Mouse (Mus musculus) CH12F3 (cell line): Measurements from ENCODE around the gene Ctdnep1.

Experiments used
- in situ Hi-C: fragments of 300-500 bp; cut with MboI; formaldehyde crosslinking; loops from 2 replicates; pipeline ENCODE4 v1.14.3; 2020; ENCODE audit warnings: low sequenced_read_pairs

The Ctdnep1 gene

DNA sequence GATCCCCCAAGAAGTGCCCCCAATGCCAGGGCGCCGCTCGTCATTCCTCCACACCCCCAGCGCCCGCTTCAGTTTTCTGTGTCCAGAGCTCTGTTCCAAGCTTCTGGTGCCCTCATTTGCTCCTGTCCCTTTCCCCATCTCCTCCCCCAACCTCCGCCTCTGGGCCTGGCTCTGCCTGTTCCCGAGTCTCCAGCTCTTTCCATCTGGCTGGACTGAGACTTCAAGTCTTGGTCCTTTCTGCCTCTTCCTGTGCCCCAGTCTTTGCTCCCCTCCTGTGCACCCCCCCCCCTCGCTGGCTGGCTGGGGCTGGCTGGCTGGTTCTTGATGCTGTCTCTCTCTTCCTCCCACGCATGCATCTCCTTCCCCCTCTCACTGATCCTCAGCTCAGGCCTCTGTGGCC is 46.4 kb downstream of the Ctdnep1 start:
- in situ Hi-C loops: no loop called here

DNA sequence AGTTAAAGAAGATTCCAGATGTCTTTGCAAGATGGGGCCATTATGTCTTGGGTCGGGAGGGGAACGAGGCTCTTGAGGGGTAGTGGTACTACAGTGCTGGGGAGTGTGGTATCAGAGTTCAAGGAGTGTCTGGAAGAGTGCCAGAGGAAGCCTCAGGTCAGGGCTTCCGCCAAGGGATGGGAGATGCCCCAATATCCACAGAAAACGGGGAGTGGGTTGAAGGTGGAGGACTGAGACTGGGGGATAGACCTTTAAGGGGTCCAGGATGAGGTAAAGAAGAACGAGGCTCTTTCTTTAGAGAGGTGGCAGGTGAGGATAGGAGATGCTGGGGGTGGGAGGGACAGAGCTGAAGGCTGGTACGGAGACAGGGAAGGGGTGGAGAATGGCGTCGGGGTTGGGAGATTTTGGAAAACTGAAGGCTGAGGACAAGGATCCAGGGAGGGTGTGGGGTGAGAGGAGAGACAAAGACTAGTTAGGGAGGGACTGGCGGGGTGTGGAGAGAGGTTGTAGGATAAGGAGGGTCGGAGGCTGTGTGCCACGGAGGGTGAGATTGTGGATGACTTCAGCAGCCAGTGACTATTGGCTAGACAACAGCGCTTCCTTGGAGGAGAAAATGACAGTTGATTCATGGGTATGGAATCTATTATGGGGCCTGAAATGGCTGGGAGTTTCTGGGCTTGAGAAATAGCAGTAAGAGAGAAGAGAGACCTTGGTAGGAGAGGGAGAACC is 47.6 kb downstream of the Ctdnep1 start:
- in situ Hi-C loops: no loop called here

DNA sequence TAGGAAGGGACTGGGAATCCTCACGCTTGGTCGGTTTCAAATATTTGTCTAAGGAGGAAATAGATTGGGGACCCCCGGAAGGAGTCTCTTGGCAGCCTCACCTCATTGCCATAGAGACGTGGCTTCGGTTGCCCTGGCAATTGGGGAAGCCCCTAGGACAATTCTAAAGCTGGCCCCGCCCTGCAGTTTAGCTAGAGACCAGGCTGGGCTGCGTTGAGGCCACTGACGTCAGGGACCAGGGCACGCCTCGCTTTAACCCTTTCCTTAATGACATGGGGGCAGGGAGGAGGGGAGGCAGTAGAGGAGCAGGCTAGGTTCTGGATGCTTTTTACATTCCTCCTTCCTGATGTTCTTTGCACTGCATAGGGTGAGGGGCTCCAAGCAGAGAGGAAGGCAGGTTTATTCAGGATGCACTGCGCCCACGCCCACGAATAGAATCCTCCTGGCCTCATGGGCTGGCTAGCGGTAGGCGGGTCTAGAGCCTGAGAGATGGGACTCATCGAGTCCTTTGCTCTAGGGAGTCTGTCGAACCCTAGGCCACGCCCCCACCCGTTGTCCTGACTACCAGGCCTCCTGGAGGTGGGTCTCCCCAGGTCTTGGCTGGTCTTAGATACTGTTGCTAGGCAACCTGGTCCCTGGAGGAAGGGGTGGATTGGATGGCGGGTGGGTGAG is 48.3 kb downstream of the Ctdnep1 start:
- in situ Hi-C loops: no loop called here

DNA sequence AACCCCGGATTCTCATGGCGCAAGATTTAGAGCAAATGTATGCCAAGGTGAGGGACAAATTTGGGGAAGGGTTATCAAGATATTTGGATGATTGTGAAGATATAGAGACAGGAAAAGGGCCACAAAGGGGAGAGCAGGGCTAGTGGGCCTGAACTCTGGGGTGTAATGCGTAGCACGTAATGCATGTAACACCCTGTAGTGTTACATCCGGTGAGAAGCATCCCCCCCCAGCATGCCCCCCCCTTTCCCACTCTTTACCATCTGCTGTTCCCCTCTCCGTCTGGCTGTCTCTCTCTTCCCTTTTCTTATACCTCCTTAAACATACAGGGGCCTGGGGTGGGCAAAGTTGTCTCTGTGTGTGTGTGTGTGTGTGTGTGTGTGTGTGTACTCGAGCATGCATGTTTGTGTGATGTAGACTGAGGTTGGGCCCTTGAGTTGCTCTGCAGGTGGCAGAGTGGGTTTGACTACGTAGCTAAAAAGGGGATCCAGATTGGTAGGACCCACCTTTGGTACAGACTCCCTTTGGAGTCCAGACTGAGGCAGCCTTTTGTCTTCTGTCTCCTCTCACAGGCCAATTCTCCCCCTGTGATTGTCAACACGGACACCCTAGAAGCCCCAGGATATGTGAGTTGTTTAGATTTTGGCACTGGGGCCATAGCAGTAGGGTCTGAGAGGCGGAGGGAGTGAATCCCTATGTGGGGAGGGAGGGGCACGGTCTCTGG is 49.0 kb downstream of the Ctdnep1 start:
- in situ Hi-C loops: no loop called here

DNA sequence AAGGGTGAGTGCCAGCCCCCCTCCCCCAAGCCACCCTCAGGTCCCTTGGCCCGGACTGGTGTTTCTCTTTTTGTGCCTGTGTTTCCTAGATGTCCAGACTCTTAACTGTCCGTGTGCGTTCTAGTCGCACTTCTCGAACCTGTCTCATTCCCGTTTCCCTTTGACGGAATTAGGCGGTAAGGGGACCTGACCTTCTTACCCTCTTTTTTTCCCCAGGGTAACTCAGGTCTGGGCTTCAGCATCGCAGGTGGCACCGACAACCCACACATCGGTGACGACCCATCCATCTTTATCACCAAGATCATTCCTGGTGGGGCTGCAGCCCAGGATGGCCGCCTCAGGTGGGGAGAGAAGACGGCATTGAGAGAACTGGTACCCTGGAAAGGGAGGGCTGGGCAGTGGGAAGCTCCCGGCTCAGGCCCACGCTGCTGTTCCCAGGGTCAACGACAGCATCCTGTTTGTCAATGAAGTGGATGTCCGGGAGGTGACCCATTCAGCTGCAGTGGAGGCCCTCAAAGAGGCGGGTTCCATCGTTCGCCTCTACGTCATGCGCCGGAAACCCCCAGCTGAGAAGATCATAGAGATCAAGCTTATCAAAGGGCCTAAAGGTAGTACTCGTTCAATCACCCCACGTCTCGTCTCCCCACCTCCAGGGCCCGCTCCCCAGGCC is 49.8 kb downstream of the Ctdnep1 start:
- in situ Hi-C loops: no loop called here

DNA sequence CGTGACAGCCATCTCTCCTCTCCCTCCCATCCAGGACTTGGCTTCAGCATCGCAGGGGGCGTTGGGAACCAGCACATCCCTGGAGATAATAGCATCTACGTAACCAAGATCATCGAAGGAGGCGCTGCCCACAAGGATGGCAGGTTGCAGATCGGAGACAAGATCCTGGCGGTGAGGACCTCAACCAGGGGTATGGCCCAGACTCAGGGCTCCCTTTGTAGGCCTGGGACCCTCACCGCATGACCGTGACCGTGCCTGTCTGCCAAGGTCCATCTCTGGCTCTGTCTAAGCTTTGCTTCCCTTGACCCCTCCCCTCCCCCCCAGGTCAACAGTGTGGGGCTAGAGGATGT is 50.3 kb downstream of the Ctdnep1 start:
- in situ Hi-C loops: no loop called here

DNA sequence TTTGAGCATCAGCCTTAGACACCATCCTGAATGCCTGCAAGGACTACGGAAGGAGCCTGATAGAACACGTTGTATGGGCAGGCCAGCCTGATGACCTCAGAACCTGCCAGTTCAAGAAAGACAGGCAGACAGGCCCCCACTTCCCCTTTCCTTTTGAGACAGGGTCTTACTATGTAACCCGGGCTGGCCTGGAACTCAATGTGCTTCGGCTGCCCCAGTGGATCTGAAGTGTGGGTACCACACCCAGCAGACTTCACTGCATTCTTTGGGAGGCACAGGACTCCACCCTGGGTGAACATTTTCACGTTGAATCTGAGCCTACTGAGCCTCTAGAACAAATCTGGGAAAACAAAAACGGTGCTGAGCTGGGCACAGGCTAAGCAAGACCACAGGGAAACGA is 57.2 kb downstream of the Ctdnep1 start:
- in situ Hi-C loops: no loop called here

DNA sequence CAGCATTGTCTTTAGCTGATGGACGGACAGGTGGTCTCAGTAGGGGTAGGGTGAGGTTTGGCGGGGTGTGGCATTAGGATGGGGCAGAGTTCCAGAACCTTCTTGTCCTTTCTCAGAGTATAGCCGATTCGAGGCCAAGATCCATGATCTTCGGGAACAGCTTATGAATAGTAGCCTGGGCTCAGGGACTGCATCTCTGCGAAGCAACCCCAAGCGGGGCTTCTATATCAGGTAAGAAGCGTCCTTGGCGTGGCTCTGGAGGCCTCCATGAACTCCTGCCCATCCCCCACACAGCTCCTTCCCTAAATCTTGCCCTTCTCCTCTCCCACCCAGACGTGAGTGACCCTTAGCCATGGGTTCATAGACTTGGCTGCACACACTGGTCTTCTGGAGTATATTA is 58.7 kb downstream of the Ctdnep1 start:
- in situ Hi-C loops: no loop called here

DNA sequence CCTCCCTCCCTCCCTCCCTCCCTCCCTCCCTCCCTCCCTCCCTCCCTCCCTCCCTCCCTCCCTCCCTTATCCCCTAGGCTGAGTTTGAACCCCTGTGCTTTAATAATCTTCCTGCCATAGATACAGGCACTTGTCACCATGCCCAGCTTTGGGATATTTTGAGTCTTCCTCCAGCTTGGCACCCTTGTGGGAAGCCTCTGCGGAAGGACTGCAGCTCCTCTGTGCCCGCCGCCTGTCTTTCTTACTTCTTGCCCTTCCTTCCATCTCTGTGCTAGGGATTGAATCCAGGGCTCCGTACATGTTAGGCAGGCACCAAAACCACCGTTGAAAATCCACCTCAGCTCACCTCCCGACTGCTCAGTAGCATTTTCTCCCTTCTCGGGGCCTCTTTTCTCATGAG is 59.2 kb downstream of the Ctdnep1 start:
- in situ Hi-C loops: no loop called here
